Mouse (Mus musculus) hindbrain, embryonic 16.5 days (tissue): Measurements from ENCODE around the gene Abcb10. TPM values are rescaled to one million over a fixed set of nuclear protein-coding genes. Genes with fewer than 3 reads are reported as not detected.

ENCODE experiments used
- microRNA counts: library from miRNA; unstranded; fragments of <30 nt; microRNA quantifications from one replicate; lab custom pipeline; 2016
- microRNA-seq: library from miRNA; unstranded; fragments of <30 nt; microRNA quantifications from one replicate; pipeline ENCODE4, GENCODE M21; 2017
- polyA plus RNA-seq: library from polyadenylated mRNA; unstranded; fragments of >200 nt; fragmentation: Nextera tagmentation; extraction: Ambion mirVana; gene quantifications from 2 replicates; pipeline ENCODE4 v1.2.1, GENCODE M21; 2015

Abcb10 gene
- polyA plus RNA-seq, 1 experiment from 2014 or later, result 14.6 TPM

MicroRNAs encoded within 50 kb of the gene (microRNA counts, 519-probe panel; counts per million panel counts)
- 2,395 counts per million, percentile 59 among the panel's probes with 10 or more counts for microRNA mmu-miR-1967 (lab: Ali Mortazavi, UCI)

Small RNA genes lying within 50 kb of the gene (microRNA-seq; reads per million reads assigned to microRNA genes)
- not detected for gene Mir1967

Other genes starting within 250 kb of the Abcb10 start
- 86.1 and 87.4 TPM in 2 replicates for gene Rab4a, start 177.1 kb downstream of the Abcb10 start, polyA plus RNA-seq
- gene Ccsap, start 122.9 kb downstream of the Abcb10 start, polyA plus RNA-seq, result 4.8 and 4.9 TPM in 2 replicates
- gene Acta1, start 88.4 kb downstream of the Abcb10 start, polyA plus RNA-seq, result 11.8 and 166 TPM in 2 replicates
- 18.3 and 22.0 TPM in 2 replicates for gene Nup133, start 33.9 kb downstream of the Abcb10 start, polyA plus RNA-seq
- 18.6 and 20.7 TPM in 2 replicates for gene Taf5l, start 38.3 kb upstream of the Abcb10 start, polyA plus RNA-seq
- 2.6 and 4.7 TPM in 2 replicates for gene Urb2, start 38.4 kb upstream of the Abcb10 start, polyA plus RNA-seq
- gene Galnt2, start 248.3 kb upstream of the Abcb10 start, polyA plus RNA-seq, result 33.8 and 40.2 TPM in 2 replicates